Mouse (Mus musculus): ENCODE results near the gene Gna14.

- TF ChIP-seq CTCF (IDR thresholded peaks at IDR 0.05; ENCODE audit: borderline replicate concordance, control insufficient read depth, extremely low read depth, insufficient read depth, low read length, poor library complexity) (no peak), POLR2A (IDR thresholded peaks at IDR 0.05; ENCODE audit: control insufficient read depth, extremely low read depth, insufficient read depth, low read length, poor library complexity) (no peak)
Observed at GRCm38 (mm10) chr19:16584546-16584945, 149.0 kb downstream of the Gna14 start.
